Mouse (Mus musculus) ES-E14 (cell line): ENCODE results near the gene Slc25a45. TPM values are rescaled to one million over a fixed set of nuclear protein-coding genes. Genes with fewer than 3 reads are reported as not detected.
A peak's percentile ranks its signal among the peaks of the same experiment; 100 is the strongest.

Source experiments
- DNase-seq: peaks from one replicate; pipeline ENCODE4 v3.0.0-alpha.2; 2013; ENCODE audit warnings: low read depth, low spot score
- H3K27ac ChIP-seq: 2 replicates; pipeline ENCODE4 v1.5.1; 2012; ENCODE audit warnings: low read depth, mild to moderate bottlenecking, low read length, moderate library complexity, mixed read lengths; ENCODE audit not compliant: poor library complexity, insufficient read depth, severe bottlenecking
- H3K36me3 ChIP-seq: 2 replicates; pipeline ENCODE4 v1.6.1; 2012; ENCODE audit warnings: mild to moderate bottlenecking, low read length, moderate library complexity, mixed read lengths; ENCODE audit not compliant: control insufficient read depth, poor library complexity, insufficient read depth, severe bottlenecking
- H3K4me1 ChIP-seq, 2 experiments: fragments of 150-350 bp in 1 of 2; sonication (generic) in 1 of 2; 2 replicates each; pipeline ENCODE4 v1.6.1; 2012; ENCODE audit warnings: low read length in 2 of 2, mild to moderate bottlenecking in 1 of 2, mixed read lengths in 1 of 2; ENCODE audit not compliant: control insufficient read depth in 2 of 2, insufficient read depth in 2 of 2, poor library complexity in 1 of 2
- H3K4me3 ChIP-seq, 2 experiments: fragments of 150-350 bp in 1 of 2; sonication (generic) in 1 of 2; 2 replicates each; pipeline ENCODE4 v1.5.1; 2012; ENCODE audit warnings: low read length in 2 of 2, low read depth in 1 of 2, mild to moderate bottlenecking in 1 of 2, mixed read lengths in 1 of 2; ENCODE audit not compliant: insufficient read depth in 1 of 2, poor library complexity in 1 of 2, severe bottlenecking in 1 of 2
- H3K9ac ChIP-seq: 2 replicates; pipeline ENCODE4 v1.6.1; 2012; ENCODE audit warnings: low read depth, mild to moderate bottlenecking, low read length, mixed read lengths; ENCODE audit not compliant: poor library complexity, insufficient read depth, severe bottlenecking
- H3K9me3 ChIP-seq: fragments of 150-350 bp; sonication (generic); 2 replicates; pipeline ENCODE4 v1.6.1; 2012; ENCODE audit warnings: low read depth, mild to moderate bottlenecking, low read length; ENCODE audit not compliant: control insufficient read depth, insufficient read depth
- CHD2 ChIP-seq: IDR thresholded peaks from 2 replicates; pipeline ENCODE4 v1.6.1; 2014; ENCODE audit warnings: mild to moderate bottlenecking, low read depth, low read length, inconsistent platforms
- HCFC1 ChIP-seq: IDR thresholded peaks from 2 replicates; pipeline ENCODE4 v1.6.1; 2012; ENCODE audit warnings: low read length, inconsistent platforms, borderline replicate concordance; ENCODE audit not compliant: insufficient read depth
- MAFK ChIP-seq: IDR thresholded peaks from 2 replicates; pipeline ENCODE4 v1.6.1; 2014; ENCODE audit warnings: mild to moderate bottlenecking, low read depth, low read length, inconsistent platforms; ENCODE audit not compliant: insufficient read depth
- ZC3H11A ChIP-seq: IDR thresholded peaks from 2 replicates; pipeline ENCODE4 v1.6.1; 2012; ENCODE audit warnings: low read depth, mild to moderate bottlenecking, inconsistent platforms, low read length, borderline replicate concordance
- ZNF384 ChIP-seq: IDR thresholded peaks from 2 replicates; pipeline ENCODE4 v1.6.1; 2012; ENCODE audit warnings: low read depth, low read length, inconsistent platforms
- in situ Hi-C, 2 experiments: fragments of 600-800 bp; cut with MboI; formaldehyde crosslinking; loops; one replicate each; pipeline ENCODE4 v1.15.1; 2025; ENCODE audit warnings: low sequenced_read_pairs in 2 of 2, inconsistent platforms in 1 of 2; ENCODE audit not compliant: unreplicated experiment in 2 of 2
- total RNA-seq: library from RNA; depleted of rRNA; stranded (reverse); fragments of 300-350 nt; gene quantifications from 2 replicates; pipeline ENCODE4 v1.2.3, GENCODE M21; 2012

Gene Slc25a45
- total RNA-seq, 1 experiment, result 1.2 TPM

- H3K9ac ChIP-seq, result no peak overlapping the region
- H3K4me1 ChIP-seq, result peaks cover 15 to 18% of the 10 kb centered on the region in 2 experiments
- no peak overlapping the region for H3K4me3 ChIP-seq
- H3K9me3 ChIP-seq, result no peaks in the 10 kb centered on the region
- no peak overlapping the region for H3K27ac ChIP-seq
- no peak for TF ChIP-seq ZC3H11A
- TF ChIP-seq HCFC1, result no peak
- no peak for TF ChIP-seq CHD2
- no peak for TF ChIP-seq MAFK
- TF ChIP-seq ZNF384, result no peak
- DNase-seq, result no peak
- in situ Hi-C loops, result loop anchor here (5.0 to 10.0 kb wide), 2 partner anchors 32 to 45 kb away; no protein-coding TSS in a partner anchor
- peaks cover 7% of the 10 kb centered on the region; the same call in 1 of the 2 replicates for H3K36me3 ChIP-seq
These were observed 38.1 kb upstream of the Slc25a45 start for GRCm38 (mm10) chr19:5839317-5840085.

GRCm38 (mm10) chr19:5840086-5840889, 37.3 kb upstream of the Slc25a45 start:
- peaks cover 15 to 17% of the 10 kb centered on the region in 2 experiments for H3K4me1 ChIP-seq
- in situ Hi-C loops, result loop anchor here (5.0 to 10.0 kb wide), 2 partner anchors 33 to 45 kb away; no protein-coding TSS in a partner anchor
- no peak overlapping the region; a peak in 1 of 4 replicates for H3K4me3 ChIP-seq
- peaks cover 7% of the 10 kb centered on the region; the same call in 1 of the 2 replicates for H3K36me3 ChIP-seq
- TF ChIP-seq HCFC1, result no peak
- TF ChIP-seq CHD2, result no peak
- TF ChIP-seq ZNF384, result no peak
- no peak for TF ChIP-seq ZC3H11A
- TF ChIP-seq MAFK, result no peak
- no peak for DNase-seq
- no peak overlapping the region; the same call in 1 of the 2 replicates for H3K9ac ChIP-seq
- H3K27ac ChIP-seq, result peak overlapping the region; percentile 91; the same call in 1 of the 2 replicates
- no peaks in the 10 kb centered on the region for H3K9me3 ChIP-seq

- in situ Hi-C loops, result loop anchor here (5.0 to 10.0 kb wide), 2 partner anchors 34 to 46 kb away; no protein-coding TSS in a partner anchor
- no peak overlapping the region; the same call in 1 of the 2 replicates for H3K9ac ChIP-seq
- H3K4me3 ChIP-seq, result no peak overlapping the region; a peak in 1 of 4 replicates
- H3K9me3 ChIP-seq, result no peaks in the 10 kb centered on the region
- no peak for DNase-seq
- peak overlapping the region; percentile 91 for H3K27ac ChIP-seq
- peaks cover 7% of the 10 kb centered on the region; the same call in 1 of the 2 replicates for H3K36me3 ChIP-seq
- H3K4me1 ChIP-seq, result peaks cover 10 to 15% of the 10 kb centered on the region in 2 experiments
- TF ChIP-seq CHD2 (peak; percentile 6; the same call in 1 of the 2 replicates), ZC3H11A (no peak)
These were observed 36.7 kb upstream of the Slc25a45 start for GRCm38 (mm10) chr19:5840890-5841388.

GRCm38 (mm10) chr19:5841389-5841946, 36.1 kb upstream of the Slc25a45 start:
- TF ChIP-seq MAFK, result peak; percentile 75
- TF ChIP-seq ZC3H11A, result no peak
- peak; percentile 1 for TF ChIP-seq CHD2
- no peak for TF ChIP-seq HCFC1
- TF ChIP-seq ZNF384, result peak; percentile 94
- H3K27ac ChIP-seq, result peak overlapping the region; percentile 91
- in situ Hi-C loops, result loop anchor here (5.0 to 10.0 kb wide), 2 partner anchors 34 to 47 kb away; no protein-coding TSS in a partner anchor
- H3K36me3 ChIP-seq, result peaks cover 7% of the 10 kb centered on the region; the same call in 1 of the 2 replicates
- no peaks in the 10 kb centered on the region for H3K9me3 ChIP-seq
- no peak for DNase-seq
- peaks cover 9 to 13% of the 10 kb centered on the region in 2 experiments for H3K4me1 ChIP-seq
- peak overlapping the region in 1 of 2 experiments; percentile 17; a peak in 1 of 4 replicates for H3K4me3 ChIP-seq
- H3K9ac ChIP-seq, result no peak overlapping the region
